Mouse (Mus musculus) forebrain, embryonic 11.5 days (tissue): ENCODE measurements around the gene Ssmem1. TPM values are rescaled to one million over a fixed set of nuclear protein-coding genes. Genes with fewer than 3 reads are reported as not detected.
A peak's percentile ranks its signal among the peaks of the same experiment; 100 is the strongest.

ENCODE experiments used
- ATAC-seq: fragments of 200-750 bp; cut with Nextera tagmentation; replicated peaks from 2 replicates; pipeline ENCODE4 v1.8.0; 2017; ENCODE audit warnings: moderate TSS enrichment; ENCODE audit not compliant: low FRiP score
- DNase-seq: peaks from one replicate; pipeline ENCODE4 v3.0.0-alpha.2; 2017; ENCODE audit warnings: low spot score
- H3K27ac ChIP-seq: fragments of 300-500 bp; sonication (generic); 2 replicates; pipeline ENCODE4 v1.5.1; 2014; ENCODE audit warnings: low read depth, low read length
- H3K27me3 ChIP-seq: fragments of 300-500 bp; sonication (generic); 2 replicates; pipeline ENCODE4 v1.6.1; 2014; ENCODE audit warnings: mild to moderate bottlenecking, low read length, mixed read lengths; ENCODE audit not compliant: control insufficient read depth, insufficient read depth
- H3K36me3 ChIP-seq: fragments of 300-500 bp; sonication (generic); 2 replicates; pipeline ENCODE4 v1.6.1; 2014; ENCODE audit warnings: mild to moderate bottlenecking, low read length, moderate library complexity, mixed read lengths; ENCODE audit not compliant: control insufficient read depth, insufficient read depth
- H3K4me1 ChIP-seq: fragments of 300-500 bp; sonication (generic); replicated peaks from 2 replicates; pipeline ENCODE4 v1.6.1; 2014; ENCODE audit warnings: low read length, mixed read lengths; ENCODE audit not compliant: control insufficient read depth, insufficient read depth
- H3K4me2 ChIP-seq: fragments of 300-500 bp; sonication (generic); 2 replicates; pipeline ENCODE4 v1.6.1; 2014; ENCODE audit warnings: low read depth, mild to moderate bottlenecking, low read length, moderate library complexity, mixed read lengths; ENCODE audit not compliant: severe bottlenecking
- H3K4me3 ChIP-seq: fragments of 300-500 bp; sonication (generic); 2 replicates; pipeline ENCODE4 v1.5.1; 2014; ENCODE audit warnings: low read depth, low read length
- H3K9ac ChIP-seq: fragments of 300-500 bp; sonication (generic); 2 replicates; pipeline ENCODE4 v1.6.1; 2014; ENCODE audit warnings: low read length
- H3K9me3 ChIP-seq: fragments of 300-500 bp; sonication (generic); 2 replicates; pipeline ENCODE4 v1.6.1; 2016; ENCODE audit warnings: low read length, mixed read lengths; ENCODE audit not compliant: control insufficient read depth
- WGBS: fragments of 180-500 bp; shearing (Covaris S2); extraction: QIAGEN DNeasy Blood & Tissue Kit; methylation state at CpG from one replicate; pipeline ENCODE4 v1.1.7; 2014; 5-methylcytosine and 5-hydroxymethylcytosine counted together
- polyA plus RNA-seq: library from polyadenylated mRNA; unstranded; fragments of >200 nt; fragmentation: Nextera tagmentation; extraction: Ambion mirVana; gene quantifications from 2 replicates; pipeline ENCODE4 v1.2.1, GENCODE M21; 2014

Ssmem1 gene
- polyA plus RNA-seq, 1 experiment from 2014 or later: not detected

DNA sequence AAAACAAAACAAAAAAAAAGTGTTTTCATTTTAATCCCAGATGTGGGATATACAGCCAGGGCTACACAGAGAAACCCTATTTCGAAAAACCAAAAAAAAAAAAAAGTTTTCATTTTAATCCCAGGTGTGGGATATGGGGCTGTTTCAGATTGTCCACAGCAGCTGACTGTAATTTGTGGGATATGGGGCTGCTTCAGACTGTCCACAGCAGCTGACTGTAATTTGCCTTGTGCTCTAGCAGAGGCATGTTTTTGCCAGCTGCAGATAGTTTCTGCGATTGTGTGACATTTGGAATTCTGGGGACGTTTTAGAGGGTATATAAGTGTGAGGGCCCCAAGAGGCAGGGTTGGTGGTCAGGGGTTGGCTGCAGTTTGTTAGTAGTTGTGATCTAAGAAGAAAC, 37.9 kb upstream of the Ssmem1 start:
- Histone ChIP-seq H3K27me3 (no peaks in the 10 kb centered on the region), H3K9ac (no peak overlapping the region), H3K27ac (no peak overlapping the region), H3K4me2 (no peak overlapping the region), H3K4me1 (no peaks in the 10 kb centered on the region), H3K9me3 (no peaks in the 10 kb centered on the region), H3K4me3 (no peak overlapping the region), H3K36me3 (no peaks in the 10 kb centered on the region)
- WGBS: 80% methylated on average over 3 of the region's 3 CpGs
- ATAC-seq (no peak), DNase-seq (no peak)

DNA sequence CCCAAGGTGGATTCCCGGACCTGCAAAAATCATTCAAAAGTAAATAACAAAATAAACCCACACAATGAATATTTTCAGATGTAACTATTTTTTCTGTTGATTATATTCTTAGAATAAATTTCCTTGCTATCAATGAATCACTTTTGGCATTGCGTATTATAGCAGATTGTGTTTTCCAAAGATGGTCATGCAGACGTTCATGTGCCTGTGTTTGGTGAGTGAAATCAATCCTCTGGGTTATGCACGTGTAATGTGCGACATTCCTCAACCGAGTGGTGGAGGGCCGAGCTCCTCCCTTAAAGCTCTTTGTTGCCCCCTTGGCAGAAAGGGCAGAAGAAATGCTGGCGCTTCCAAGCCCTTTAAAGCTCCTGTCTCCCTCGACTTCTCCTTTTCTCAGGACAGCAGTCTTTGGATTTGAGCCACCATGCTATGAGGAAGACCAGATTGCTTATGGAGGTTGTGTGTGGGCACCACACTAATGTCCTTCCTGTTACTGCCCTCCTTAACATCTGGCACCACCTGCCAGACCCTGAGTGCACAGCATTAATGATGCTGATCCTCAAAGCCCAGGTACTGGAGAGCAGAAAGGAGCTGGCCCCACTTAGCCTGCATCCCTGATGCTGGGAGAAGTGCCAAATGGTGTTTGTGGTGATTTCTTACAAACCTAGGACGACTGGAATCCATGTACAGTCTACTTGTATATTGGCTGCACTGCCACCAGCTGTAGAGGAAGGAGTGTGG, 33.5 kb upstream of the Ssmem1 start:
- 81% methylated on average over 10 of the region's 10 CpGs for WGBS
- H3K4me2 ChIP-seq: no peak overlapping the region
- H3K4me3 ChIP-seq: no peak overlapping the region
- DNase-seq (no peak), ATAC-seq (no peak)
- H3K9me3 ChIP-seq: no peaks in the 10 kb centered on the region
- no peaks in the 10 kb centered on the region for H3K27me3 ChIP-seq
- no peaks in the 10 kb centered on the region for H3K4me1 ChIP-seq
- H3K9ac ChIP-seq: no peak overlapping the region
- no peak overlapping the region for H3K27ac ChIP-seq
- H3K36me3 ChIP-seq: peaks cover 5% of the 10 kb centered on the region; the same call in 1 of the 2 replicates

DNA sequence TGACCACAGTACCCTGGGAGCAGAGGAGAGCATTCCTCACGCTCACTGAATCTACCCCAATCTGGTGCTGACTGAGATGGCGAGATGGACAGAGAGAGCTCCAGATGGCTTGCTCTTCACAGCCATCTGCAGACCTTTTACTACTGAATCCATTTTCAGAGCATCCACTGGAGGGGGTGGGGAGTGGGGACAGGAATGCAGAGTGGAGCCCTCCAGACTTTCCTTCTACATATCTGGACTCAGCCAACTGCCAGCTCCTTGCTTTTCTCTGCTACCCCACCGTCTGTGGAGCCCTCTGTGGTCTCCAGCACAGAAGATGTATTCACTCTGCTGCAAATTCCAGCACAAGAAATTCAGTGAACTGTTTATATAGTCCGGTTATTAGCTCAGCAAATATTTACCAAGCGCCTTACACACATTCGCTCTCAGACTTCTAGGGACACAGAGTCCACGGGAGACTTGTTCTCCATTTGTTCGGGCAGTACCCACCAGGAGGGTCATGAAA, 32.4 kb upstream of the Ssmem1 start:
- no peak overlapping the region for H3K27ac ChIP-seq
- DNase-seq (no peak), ATAC-seq (no peak)
- no peaks in the 10 kb centered on the region for H3K27me3 ChIP-seq
- no peak overlapping the region for H3K4me3 ChIP-seq
- H3K9me3 ChIP-seq: no peaks in the 10 kb centered on the region
- H3K9ac ChIP-seq: no peak overlapping the region
- no peaks in the 10 kb centered on the region for H3K4me1 ChIP-seq
- 87% methylated on average over 8 of the region's 8 CpGs for WGBS
- peaks cover 5% of the 10 kb centered on the region; the same call in 1 of the 2 replicates for H3K36me3 ChIP-seq
- H3K4me2 ChIP-seq: no peak overlapping the region

DNA sequence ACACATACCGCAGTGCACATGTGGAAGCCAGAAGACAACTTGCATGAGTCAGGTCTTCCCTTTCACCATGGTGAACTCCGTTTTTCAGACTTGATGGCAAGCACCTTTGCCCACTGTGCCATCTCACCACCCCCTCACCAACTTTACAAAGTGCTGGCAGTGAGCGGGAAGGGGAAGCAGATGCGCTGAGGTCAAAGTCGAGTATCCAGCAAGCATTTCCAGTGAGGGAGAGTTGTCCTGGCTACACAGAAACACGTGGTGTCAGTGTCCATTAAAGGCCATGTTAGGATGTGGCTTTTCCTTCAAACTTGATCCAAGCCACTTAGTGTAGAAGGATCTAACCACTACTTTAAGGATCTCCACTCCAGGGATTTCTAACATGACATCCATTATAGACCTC, 31.9 kb upstream of the Ssmem1 start:
- H3K4me1 ChIP-seq: no peaks in the 10 kb centered on the region
- H3K4me2 ChIP-seq: no peak overlapping the region
- H3K36me3 ChIP-seq: peaks cover 8% of the 10 kb centered on the region; the same call in 1 of the 2 replicates
- no peak overlapping the region for H3K27ac ChIP-seq
- H3K4me3 ChIP-seq: no peak overlapping the region
- H3K9ac ChIP-seq: no peak overlapping the region
- no peaks in the 10 kb centered on the region for H3K9me3 ChIP-seq
- no peak for DNase-seq
- WGBS: 92% methylated on average over 6 of the region's 6 CpGs
- H3K27me3 ChIP-seq: no peaks in the 10 kb centered on the region
- no peak for ATAC-seq

DNA sequence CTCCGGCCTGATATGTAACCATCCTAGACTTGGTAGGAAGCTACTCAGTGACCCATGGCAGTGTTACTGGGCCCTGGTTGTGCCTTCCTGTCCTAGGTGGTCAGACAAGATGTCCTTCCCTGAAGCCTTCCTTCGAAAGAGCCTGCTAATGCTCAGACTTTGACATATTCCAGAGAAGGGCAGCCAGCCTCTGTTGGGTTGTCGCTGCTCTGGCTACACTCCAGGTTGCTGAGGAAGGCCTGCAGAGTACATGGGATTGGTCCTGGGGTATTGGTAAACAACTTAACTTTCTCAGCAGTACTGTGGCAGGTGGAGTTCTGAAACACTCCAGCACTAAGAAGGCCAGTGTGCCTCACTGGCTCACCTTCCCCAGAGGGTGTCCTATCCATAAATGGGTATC, 30.2 kb upstream of the Ssmem1 start:
- peaks cover 11% of the 10 kb centered on the region; the same call in 1 of the 2 replicates for H3K36me3 ChIP-seq
- 96% methylated on average over 3 of the region's 3 CpGs for WGBS

DNA sequence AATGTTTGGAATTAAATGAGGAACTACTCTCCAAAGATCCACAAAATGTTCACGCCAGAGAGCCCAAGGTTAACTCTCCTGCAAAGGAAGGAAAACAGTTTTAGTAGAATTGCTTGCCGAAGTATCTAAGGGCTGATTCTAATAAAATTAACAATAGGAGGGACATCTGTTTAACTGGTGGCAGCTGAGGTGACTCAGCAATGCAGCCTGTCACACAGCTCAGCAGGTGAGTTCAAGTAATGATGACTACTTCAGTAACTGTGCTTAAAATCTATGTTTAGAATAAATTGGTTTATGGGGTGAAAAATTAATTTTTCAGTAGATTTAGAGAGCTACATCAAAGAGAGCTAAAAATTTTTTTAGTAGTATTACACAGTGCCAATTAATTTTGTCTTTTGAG, 26.7 kb upstream of the Ssmem1 start:
- no peak overlapping the region for H3K9ac ChIP-seq
- no peaks in the 10 kb centered on the region for H3K4me1 ChIP-seq
- no peak for DNase-seq
- 86% methylated on average over 2 of the region's 2 CpGs for whole genome bisulfite sequencing
- H3K36me3 ChIP-seq: peaks cover 22% of the 10 kb centered on the region
- H3K4me2 ChIP-seq: no peak overlapping the region
- no peak overlapping the region for H3K27ac ChIP-seq
- no peak overlapping the region for H3K4me3 ChIP-seq
- no peaks in the 10 kb centered on the region for H3K9me3 ChIP-seq
- H3K27me3 ChIP-seq: no peaks in the 10 kb centered on the region
- ATAC-seq: no peak

More for the DNA sequence above, 30.2 kb upstream of the Ssmem1 start:
- Histone ChIP-seq H3K27me3 (no peaks in the 10 kb centered on the region), H3K9me3 (no peaks in the 10 kb centered on the region), H3K4me1 (no peaks in the 10 kb centered on the region), H3K27ac (no peak overlapping the region), H3K4me3 (no peak overlapping the region), H3K9ac (no peak overlapping the region), H3K4me2 (no peak overlapping the region)
- DNase-seq (no peak), ATAC-seq (no peak)

DNA sequence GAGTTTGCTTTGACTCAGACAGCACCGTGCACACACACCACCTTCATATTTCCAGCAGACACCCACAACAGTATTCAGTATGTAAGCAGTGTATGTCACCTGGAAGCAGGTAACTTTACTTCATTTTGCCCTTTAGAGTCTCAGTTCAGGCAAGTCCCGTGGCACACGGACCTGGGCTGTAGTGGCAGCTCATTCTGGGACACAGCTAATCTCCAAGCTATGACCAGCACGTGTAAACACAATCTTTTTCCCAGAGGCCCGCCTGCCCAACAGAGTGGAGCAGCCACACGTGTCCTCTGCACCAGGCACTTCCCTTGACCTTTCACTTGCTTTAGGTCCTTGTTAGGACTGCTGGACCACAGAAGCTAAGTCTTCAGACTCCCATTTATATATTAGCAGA, 23.1 kb upstream of the Ssmem1 start:
- ATAC-seq: no peak
- no peaks in the 10 kb centered on the region for H3K27me3 ChIP-seq
- H3K9ac ChIP-seq: no peak overlapping the region
- peaks cover 20% of the 10 kb centered on the region for H3K36me3 ChIP-seq
- WGBS: 94% methylated on average over 6 of the region's 6 CpGs
- no peak overlapping the region for H3K4me2 ChIP-seq
- no peak for DNase-seq
- no peak overlapping the region for H3K4me3 ChIP-seq
- H3K4me1 ChIP-seq: no peaks in the 10 kb centered on the region
- no peaks in the 10 kb centered on the region for H3K9me3 ChIP-seq
- H3K27ac ChIP-seq: no peak overlapping the region

DNA sequence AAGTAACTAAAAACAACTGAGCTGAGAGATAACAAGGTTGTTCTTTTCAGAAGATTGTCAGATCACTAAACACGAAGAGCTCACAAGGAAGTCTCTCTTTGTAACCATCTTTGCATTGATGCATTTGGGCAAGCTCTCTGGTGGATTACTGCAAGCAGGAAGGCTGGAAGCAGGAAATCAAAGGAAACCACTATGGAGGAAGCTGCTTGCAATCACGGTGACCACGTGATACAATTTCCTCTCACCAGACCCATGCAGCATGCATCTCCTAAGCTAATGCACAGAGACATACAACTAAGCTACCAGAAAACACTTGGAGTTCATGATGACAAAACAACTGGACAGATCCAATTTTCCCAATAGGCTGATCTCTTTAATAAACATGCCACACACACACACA, 10.6 kb upstream of the Ssmem1 start:
- Histone ChIP-seq H3K9ac (no peak overlapping the region), H3K27ac (no peak overlapping the region), H3K4me2 (no peak overlapping the region), H3K4me1 (no peaks in the 10 kb centered on the region), H3K36me3 (no peaks in the 10 kb centered on the region; the same call in 1 of the 2 replicates), H3K27me3 (no peaks in the 10 kb centered on the region), H3K4me3 (no peak overlapping the region), H3K9me3 (no peaks in the 10 kb centered on the region)
- ATAC-seq (no peak), DNase-seq (no peak)
- WGBS: 90% methylated on average over 3 of the region's 3 CpGs

DNA sequence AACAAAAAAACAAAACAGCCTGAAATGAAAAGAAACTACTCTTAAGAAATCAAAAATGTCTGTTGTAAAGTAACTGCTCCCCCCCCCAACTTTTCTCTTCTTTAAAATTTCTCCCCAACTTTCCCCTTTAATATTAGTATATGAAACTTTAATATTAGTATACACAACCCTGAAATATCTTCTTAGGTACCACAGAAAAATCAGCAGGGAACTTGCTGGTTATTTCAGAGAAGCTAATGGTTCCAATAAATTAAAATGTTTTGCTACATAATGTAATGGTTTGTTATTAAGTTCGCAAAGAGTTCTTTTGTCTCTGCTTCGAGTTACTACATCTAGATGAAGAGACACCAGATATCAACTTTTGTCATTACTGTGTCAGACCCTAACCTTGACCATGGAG, 825 bp upstream of the Ssmem1 start:
- peak overlapping the region; percentile 95 for H3K9ac ChIP-seq
- no peaks in the 10 kb centered on the region for H3K27me3 ChIP-seq
- peak overlapping the region; percentile 97 for H3K27ac ChIP-seq
- peaks cover 9% of the 10 kb centered on the region for H3K36me3 ChIP-seq
- no peaks in the 10 kb centered on the region for H3K9me3 ChIP-seq
- H3K4me3 ChIP-seq: peak overlapping the region; percentile 53
- 5% methylated on average over 2 of the region's 2 CpGs for WGBS
- ATAC-seq: no peak
- H3K4me2 ChIP-seq: peak overlapping the region; percentile 77
- no peak for DNase-seq
- peaks cover 4% of the 10 kb centered on the region; the same call in 1 of the 2 replicates for H3K4me1 ChIP-seq
